Mouse (Mus musculus): ENCODE results near the gene Sf3b6. TPM values are rescaled to one million over a fixed set of nuclear protein-coding genes. Genes with fewer than 3 reads are reported as not detected.
"Not testable (repeated sequence)": the region's sequence is repeated elsewhere in the genome, so short reads cannot be mapped to it uniquely, and the experiment has no call there.

Gene Sf3b6
- 145 and 178 TPM in 2 replicates for total RNA-seq (2017)

- ATAC-seq (replicated peaks in 1 of 2; ENCODE audit: insufficient read depth in 1 of 2, low FRiP score in 2 of 2, low TSS enrichment in 1 of 2, low read depth in 1 of 2, poor library complexity in 2 of 2, severe bottlenecking in 2 of 2) = peak; percentile 95 to 98
Measured at GRCm38 (mm10) chr12:4817361-4818101, at the start of gene Sf3b6. Gene Sf3b6 (plus strand): TSS chr12:4817544.

- peak; percentile 93 to 98 for ATAC-seq (replicated peaks in 1 of 2; ENCODE audit: insufficient read depth in 1 of 2, low FRiP score in 2 of 2, low TSS enrichment in 1 of 2, low read depth in 1 of 2, poor library complexity in 2 of 2, severe bottlenecking in 2 of 2)
Measured at GRCm38 (mm10) chr12:4768492-4769332, 48.6 kb upstream of the Sf3b6 start, which contains the start of the genes Pfn4 and Fam228b. Gene Pfn4 (plus strand): TSS chr12:4769022. Gene Fam228b (minus strand): TSS chr12:4769267.

DNA sequence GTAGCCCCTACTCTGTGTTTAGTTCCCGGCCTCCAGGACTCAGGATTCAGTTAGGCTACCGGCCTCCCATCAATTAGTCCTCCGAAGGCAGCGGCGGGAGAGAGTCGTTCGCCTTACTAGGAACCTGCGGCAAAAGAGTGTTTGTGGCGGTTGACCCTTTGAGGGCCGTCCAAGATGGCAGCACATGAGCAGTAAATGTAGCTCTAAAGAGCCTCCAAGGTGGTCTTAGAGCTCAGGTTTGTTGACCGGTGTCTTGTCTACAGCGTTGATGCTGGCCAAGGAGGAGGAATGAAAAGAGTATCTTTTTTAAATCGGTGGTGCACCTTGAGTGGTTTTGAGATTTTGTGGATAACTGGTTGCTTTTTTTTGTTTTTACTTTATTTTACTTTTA, 48.0 kb upstream of the Sf3b6 start:
- peak; percentile 29 to 30; a peak in 3 of 4 replicates for ATAC-seq (replicated peaks in 1 of 2; ENCODE audit: insufficient read depth in 1 of 2, low FRiP score in 2 of 2, low TSS enrichment in 1 of 2, low read depth in 1 of 2, poor library complexity in 2 of 2, severe bottlenecking in 2 of 2)

DNA sequence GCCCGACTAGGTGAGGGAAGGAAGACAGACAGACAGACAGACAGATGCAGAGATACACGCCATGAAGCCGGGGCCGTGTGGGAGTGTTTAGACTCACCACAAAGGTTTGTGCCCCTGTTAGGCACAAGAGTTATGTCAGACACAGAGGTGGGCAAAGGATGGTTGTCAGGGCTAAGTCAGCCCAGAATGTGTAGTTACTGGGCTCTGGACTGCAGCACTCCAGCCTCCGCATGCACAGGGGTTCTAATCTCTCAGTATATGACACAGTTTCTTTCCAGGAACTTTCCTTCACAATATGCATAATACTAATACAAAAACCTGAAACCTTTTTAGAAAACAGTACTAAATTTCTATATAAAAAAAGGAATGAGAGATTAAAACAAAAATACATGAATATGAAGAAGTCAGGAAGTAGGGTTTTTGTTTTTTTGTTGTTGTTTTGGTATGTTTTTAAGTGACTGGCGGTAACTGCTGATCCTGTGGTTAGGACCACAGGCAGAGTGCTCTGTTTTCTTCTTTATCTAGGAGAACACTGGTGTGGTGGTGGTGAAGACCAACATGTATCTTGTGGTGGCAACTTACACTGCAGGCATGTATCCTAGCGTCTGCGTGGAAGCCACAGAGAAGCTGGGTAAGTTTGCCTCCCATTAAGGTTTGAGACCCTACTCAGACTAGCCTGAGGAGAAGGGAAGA, 42.3 kb upstream of the Sf3b6 start:
- peak in 1 of 2 experiments; percentile 36; a peak in 1 of 4 replicates for ATAC-seq (replicated peaks in 1 of 2; ENCODE audit: insufficient read depth in 1 of 2, low FRiP score in 2 of 2, low TSS enrichment in 1 of 2, low read depth in 1 of 2, poor library complexity in 2 of 2, severe bottlenecking in 2 of 2)

DNA sequence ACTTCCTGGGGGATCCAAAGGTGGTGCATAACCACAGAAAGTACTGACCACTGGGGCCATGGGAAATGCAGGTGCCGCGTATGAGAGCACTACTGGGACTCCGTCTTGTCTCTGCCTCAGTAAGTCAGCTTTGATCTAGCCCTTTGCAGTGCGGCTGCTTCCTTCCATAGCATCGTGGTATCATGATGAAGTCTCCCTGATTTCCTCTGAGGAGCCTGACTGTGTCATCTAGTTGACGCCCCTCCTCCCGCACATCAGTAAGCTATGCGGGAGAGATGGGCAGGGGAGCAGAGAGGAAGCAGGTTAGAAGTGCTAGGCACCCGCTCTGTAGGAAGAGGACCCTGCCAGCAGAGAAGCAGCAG, 41.8 kb upstream of the Sf3b6 start:
- ATAC-seq (replicated peaks in 1 of 2; ENCODE audit: insufficient read depth in 1 of 2, low FRiP score in 2 of 2, low TSS enrichment in 1 of 2, low read depth in 1 of 2, poor library complexity in 2 of 2, severe bottlenecking in 2 of 2) = peak in 1 of 2 experiments; percentile 25; a peak in 1 of 4 replicates

- no peak for ATAC-seq (replicated peaks in 1 of 2; ENCODE audit: insufficient read depth in 1 of 2, low FRiP score in 2 of 2, low TSS enrichment in 1 of 2, low read depth in 1 of 2, poor library complexity in 2 of 2, severe bottlenecking in 2 of 2)
Measured at GRCm38 (mm10) chr12:4777734-4778133, 39.6 kb upstream of the Sf3b6 start.

DNA sequence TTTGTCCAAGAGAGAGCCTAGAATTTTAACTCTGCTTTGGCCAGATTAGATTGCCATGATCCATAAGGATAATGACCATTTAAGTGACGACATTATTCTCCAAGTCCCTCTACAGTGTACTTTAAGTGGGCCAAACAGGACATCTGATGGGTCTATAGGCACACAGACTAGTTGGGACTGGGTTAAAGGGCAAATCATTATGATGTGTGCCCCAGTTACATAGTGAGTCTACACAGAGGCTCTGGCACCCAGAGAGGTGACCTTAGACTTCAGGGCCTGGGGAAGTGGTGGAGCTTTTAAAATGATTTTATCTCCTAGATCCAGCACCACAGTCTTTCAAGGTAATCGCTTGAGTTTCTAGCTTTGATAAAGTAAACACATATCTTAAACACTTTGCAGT, 37.1 kb upstream of the Sf3b6 start:
- ATAC-seq (replicated peaks in 1 of 2; ENCODE audit: insufficient read depth in 1 of 2, low FRiP score in 2 of 2, low TSS enrichment in 1 of 2, low read depth in 1 of 2, poor library complexity in 2 of 2, severe bottlenecking in 2 of 2) = no peak

DNA sequence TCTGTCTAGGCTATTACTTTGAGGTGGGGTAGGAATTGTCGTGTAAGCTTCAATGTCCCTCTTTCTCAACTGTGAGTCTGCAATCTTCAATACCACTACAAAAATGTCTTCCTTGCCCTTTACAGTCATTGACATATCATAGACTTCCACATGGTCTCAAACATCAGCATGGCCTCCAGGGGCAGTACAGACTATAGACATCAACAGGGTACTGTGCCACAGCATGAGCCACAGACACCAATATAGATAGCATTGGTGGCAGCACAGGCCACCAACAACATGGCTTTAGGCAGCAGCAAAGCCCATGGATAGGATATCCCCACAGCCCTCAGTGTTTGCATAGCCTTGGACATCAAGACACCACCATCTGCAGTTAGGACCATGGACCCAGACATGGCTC, 36.1 kb upstream of the Sf3b6 start:
- no peak for ATAC-seq (replicated peaks in 1 of 2; ENCODE audit: insufficient read depth in 1 of 2, low FRiP score in 2 of 2, low TSS enrichment in 1 of 2, low read depth in 1 of 2, poor library complexity in 2 of 2, severe bottlenecking in 2 of 2)

DNA sequence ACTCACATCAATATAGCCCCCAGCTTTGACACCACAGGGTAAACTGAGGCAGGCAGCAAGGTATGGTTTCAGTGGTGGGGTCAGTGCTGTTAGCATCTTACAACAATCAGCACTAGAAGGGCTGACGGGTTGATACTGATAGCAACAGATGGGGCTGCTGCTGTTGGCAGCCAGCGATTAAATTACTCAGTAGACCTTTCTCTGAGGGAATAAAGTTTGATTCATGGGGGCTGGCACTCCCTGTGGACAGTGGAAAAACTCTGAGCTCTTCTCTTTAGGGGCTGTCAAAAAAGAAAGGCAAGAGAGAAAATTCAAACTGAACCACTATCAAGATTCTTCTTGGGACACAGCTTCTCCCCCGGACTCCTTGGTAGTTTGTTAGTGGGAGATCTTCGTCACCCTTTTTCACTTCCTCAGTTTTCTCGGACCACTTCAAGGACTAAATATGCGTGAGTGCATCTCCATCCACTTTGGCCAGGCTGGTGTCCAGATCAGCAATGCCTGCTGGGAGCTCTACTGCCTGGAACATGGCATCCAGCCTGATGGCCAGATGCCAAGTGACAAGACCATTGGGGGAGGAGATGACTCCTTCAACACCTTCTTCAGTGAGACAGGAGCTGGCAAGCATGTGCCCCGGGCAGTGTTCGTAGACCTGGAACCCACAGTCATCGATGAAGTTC, 35.5 kb upstream of the Sf3b6 start:
- ATAC-seq (replicated peaks in 1 of 2; ENCODE audit: insufficient read depth in 1 of 2, low FRiP score in 2 of 2, low TSS enrichment in 1 of 2, low read depth in 1 of 2, poor library complexity in 2 of 2, severe bottlenecking in 2 of 2) = not testable (repeated sequence)

- ATAC-seq (replicated peaks in 1 of 2; ENCODE audit: insufficient read depth in 1 of 2, low FRiP score in 2 of 2, low TSS enrichment in 1 of 2, low read depth in 1 of 2, poor library complexity in 2 of 2, severe bottlenecking in 2 of 2) = no peak
Measured at GRCm38 (mm10) chr12:4783598-4783997, 33.7 kb upstream of the Sf3b6 start.

DNA sequence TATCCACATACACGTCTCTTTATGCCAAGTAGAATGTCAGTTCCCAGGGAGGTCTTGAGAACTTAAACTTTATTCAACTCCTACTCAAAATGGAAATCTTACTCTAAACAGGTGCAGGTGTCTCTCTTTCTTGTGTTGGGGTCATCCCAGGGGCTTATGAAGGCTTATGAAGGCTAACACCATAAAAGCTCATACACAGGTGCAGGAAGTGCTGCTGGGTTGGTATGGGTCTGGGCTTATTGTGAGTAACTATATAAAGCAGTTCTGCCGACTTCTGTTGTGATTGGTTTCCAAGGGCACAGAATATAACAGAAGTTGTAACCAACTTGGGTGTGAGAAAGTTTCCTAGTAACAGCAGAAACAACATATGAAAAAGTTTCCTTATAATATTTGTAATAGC, 32.9 kb upstream of the Sf3b6 start:
- no peak for ATAC-seq (replicated peaks in 1 of 2; ENCODE audit: insufficient read depth in 1 of 2, low FRiP score in 2 of 2, low TSS enrichment in 1 of 2, low read depth in 1 of 2, poor library complexity in 2 of 2, severe bottlenecking in 2 of 2)

DNA sequence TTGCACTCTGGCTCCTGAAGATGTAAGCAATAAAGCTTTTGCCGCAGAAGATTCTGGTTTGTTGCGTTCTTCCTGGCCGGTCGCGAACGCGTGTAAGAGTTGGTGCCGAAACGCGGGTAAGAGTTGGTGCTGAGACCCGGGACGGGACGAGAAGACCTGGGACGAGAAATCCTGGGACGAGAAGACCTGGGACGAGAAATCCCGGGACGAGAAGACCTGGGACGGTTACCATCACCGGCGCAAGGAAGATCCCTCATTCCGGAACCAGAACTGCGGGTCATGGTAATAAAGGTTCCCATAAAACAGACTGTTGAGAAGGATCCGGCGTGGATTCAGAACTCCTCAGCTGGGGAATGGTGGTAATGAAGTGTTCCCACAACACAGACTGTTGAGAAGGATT, 29.2 kb upstream of the Sf3b6 start:
- not testable (repeated sequence) for ATAC-seq (replicated peaks in 1 of 2; ENCODE audit: insufficient read depth in 1 of 2, low FRiP score in 2 of 2, low TSS enrichment in 1 of 2, low read depth in 1 of 2, poor library complexity in 2 of 2, severe bottlenecking in 2 of 2)

DNA sequence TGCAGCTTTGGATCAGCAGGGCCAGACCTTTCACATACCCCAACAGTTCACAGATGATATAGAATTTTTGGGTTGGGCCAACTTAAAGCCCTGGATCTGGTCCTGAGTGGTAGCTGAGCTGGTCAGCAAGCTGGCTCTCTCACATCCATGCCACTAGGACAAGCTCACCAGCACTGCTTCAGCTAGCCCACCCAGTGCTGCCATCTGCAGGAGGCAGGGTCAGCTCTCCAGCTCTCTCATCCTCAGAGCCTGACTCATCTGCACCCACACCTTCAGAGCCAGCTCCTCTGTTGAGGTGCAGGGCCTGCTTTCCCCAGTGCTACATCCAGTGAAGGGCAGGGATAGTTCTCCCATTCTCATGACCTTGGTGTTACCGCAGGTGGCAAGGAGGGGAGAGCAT, 23.6 kb upstream of the Sf3b6 start:
- ATAC-seq (replicated peaks in 1 of 2; ENCODE audit: insufficient read depth in 1 of 2, low FRiP score in 2 of 2, low TSS enrichment in 1 of 2, low read depth in 1 of 2, poor library complexity in 2 of 2, severe bottlenecking in 2 of 2) = no peak

GRCm38 (mm10) chr12:4797471-4797870, 19.9 kb upstream of the Sf3b6 start:
- ATAC-seq (replicated peaks in 1 of 2; ENCODE audit: insufficient read depth in 1 of 2, low FRiP score in 2 of 2, low TSS enrichment in 1 of 2, low read depth in 1 of 2, poor library complexity in 2 of 2, severe bottlenecking in 2 of 2) = not testable (repeated sequence)

GRCm38 (mm10) chr12:4811036-4811435, 6.3 kb upstream of the Sf3b6 start:
- ATAC-seq (replicated peaks in 1 of 2; ENCODE audit: insufficient read depth in 1 of 2, low FRiP score in 2 of 2, low TSS enrichment in 1 of 2, low read depth in 1 of 2, poor library complexity in 2 of 2, severe bottlenecking in 2 of 2) = no peak

DNA sequence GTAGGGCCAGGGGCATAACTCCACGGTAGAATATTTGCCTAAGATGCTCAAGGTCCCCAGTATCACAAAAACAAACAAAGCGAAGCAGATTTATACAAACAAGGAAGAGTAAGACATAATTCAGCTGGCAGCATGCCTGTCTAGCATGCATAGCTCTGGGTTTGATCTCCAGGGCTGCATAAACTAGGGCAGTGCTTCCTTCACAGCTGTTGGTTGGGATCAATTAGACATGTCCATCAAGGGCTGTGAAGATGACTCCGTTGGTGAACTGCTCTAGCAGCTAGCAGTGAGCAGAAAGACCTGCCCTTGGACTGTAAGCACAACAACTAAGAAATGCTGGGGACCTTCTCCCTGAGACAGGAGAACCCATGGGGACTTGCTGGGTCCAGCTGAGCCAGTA, 5.6 kb upstream of the Sf3b6 start:
- ATAC-seq (replicated peaks in 1 of 2; ENCODE audit: insufficient read depth in 1 of 2, low FRiP score in 2 of 2, low TSS enrichment in 1 of 2, low read depth in 1 of 2, poor library complexity in 2 of 2, severe bottlenecking in 2 of 2) = no peak

GRCm38 (mm10) chr12:4813636-4814035, 3.7 kb upstream of the Sf3b6 start:
- no peak for ATAC-seq (replicated peaks in 1 of 2; ENCODE audit: insufficient read depth in 1 of 2, low FRiP score in 2 of 2, low TSS enrichment in 1 of 2, low read depth in 1 of 2, poor library complexity in 2 of 2, severe bottlenecking in 2 of 2)

Measured in hematopoietic stem cell, adult 5-6 weeks (primary cell).